Mouse (Mus musculus) heart, adult 2 months (tissue): ENCODE data around the gene Impdh2.

ENCODE experiments used
- CTCF ChIP-seq: fragments of 200-600 bp; IDR thresholded peaks from 2 replicates; pipeline ENCODE4 v1.8.1; 2022; ENCODE audit warnings: antibody characterized with exemption, mild to moderate bottlenecking, moderate library complexity
- POLR2A ChIP-seq: fragments of 200-500 bp; IDR thresholded peaks from 2 replicates; pipeline ENCODE4 v1.6.1; 2011; ENCODE audit warnings: mild to moderate bottlenecking, low read depth, low read length, control low read depth; ENCODE audit not compliant: insufficient read depth

GRCm38 (mm10) chr9:108531496-108531895, 28.6 kb upstream of the Impdh2 start:
- TF ChIP-seq CTCF (no peak), POLR2A (no peak)
